Mouse (Mus musculus): ENCODE results near the gene Arhgef18. TPM values are rescaled to one million over a fixed set of nuclear protein-coding genes. Genes with fewer than 3 reads are reported as not detected.

The Arhgef18 gene
- total and polyA plus RNA-seq, 3 experiments: 3.0 to 6.6 TPM; not detected in 1

- H3K9me3 ChIP-seq (replicated peaks; ENCODE audit: insufficient read depth, low read length): no peaks in the 10 kb centered on the region
- H3K27ac ChIP-seq (ENCODE audit: control insufficient read depth, low read depth, low read length): no peak overlapping the region; the same call in 1 of the 2 replicates
- no peaks in the 10 kb centered on the region for H3K27me3 ChIP-seq (ENCODE audit: control insufficient read depth in 1 of 2, insufficient read depth in 2 of 2, low read length in 2 of 2)
- peak overlapping the region; percentile 19 to 41 for H3K4me3 ChIP-seq (ENCODE audit: control insufficient read depth in 1 of 2, insufficient read depth in 1 of 2, low read depth in 2 of 2, low read length in 2 of 2)
- no peaks in the 10 kb centered on the region for H3K79me2 ChIP-seq (ENCODE audit: control insufficient read depth, insufficient read depth, low read length, poor library complexity)
- DNase-seq (ENCODE audit: low read depth, low spot score): peak; percentile 76
- peaks cover 0 to 10% of the 10 kb centered on the region in 2 experiments; a peak in 2 of 4 replicates for H3K4me1 ChIP-seq (ENCODE audit: control insufficient read depth in 1 of 2, insufficient read depth in 2 of 2, low read length in 2 of 2)
- peaks cover 0 to 10% of the 10 kb centered on the region in 2 experiments; a peak in 1 of 4 replicates for H3K36me3 ChIP-seq (ENCODE audit: control insufficient read depth in 1 of 2, insufficient read depth in 2 of 2, low read length in 2 of 2)
- TF ChIP-seq TAL1 (IDR thresholded peaks at IDR 0.05; ENCODE audit: low read length): peak; percentile 48
- TF ChIP-seq CHD2 (IDR thresholded peaks at IDR 0.05; ENCODE audit: low read length): no peak
- TF ChIP-seq EP300 (IDR thresholded peaks at IDR 0.05; ENCODE audit: low read depth in 1 of 2, low read length in 2 of 2): peak in 1 of 2 experiments; percentile 62; a peak in 3 of 4 replicates
- TF ChIP-seq POLR2A (IDR thresholded peaks at IDR 0.05; ENCODE audit: control insufficient read depth in 1 of 2, insufficient read depth in 1 of 2, low read depth in 1 of 2, low read length in 2 of 2, poor library complexity in 1 of 2): peak in 1 of 2 experiments; percentile 27; a peak in 1 of 4 replicates
- TF ChIP-seq TBP (IDR thresholded peaks at IDR 0.05; ENCODE audit: low read depth, low read length): 0 out of 2 replicates have a peak, but pooled peaks have one; percentile 12
- peak; percentile 80 for TF ChIP-seq GATA1 (IDR thresholded peaks at IDR 0.05; ENCODE audit: low read depth, low read length)
- peak; percentile 50 for TF ChIP-seq RCOR1 (IDR thresholded peaks at IDR 0.05; ENCODE audit: low read depth, low read length)
- peak; percentile 32; the same call in 1 of the 2 replicates for TF ChIP-seq HCFC1 (IDR thresholded peaks at IDR 0.05; ENCODE audit: low read depth, low read length)
- TF ChIP-seq TCF12 (IDR thresholded peaks at IDR 0.05; ENCODE audit: low read depth, low read length): no peak
- no peak for TF ChIP-seq ZC3H11A (IDR thresholded peaks at IDR 0.05; ENCODE audit: low read depth, low read length)
- H3K9ac ChIP-seq (ENCODE audit: control insufficient read depth, low read depth, low read length, poor library complexity, severe bottlenecking): no peak overlapping the region
These were observed 89.5 kb downstream of the Arhgef18 start for GRCm38 (mm10) chr8:3482240-3482740.

- no peak for DNase-seq (ENCODE audit: low read depth, low spot score)
- TF ChIP-seq HCFC1 (IDR thresholded peaks at IDR 0.05; ENCODE audit: low read depth, low read length) (no peak), KAT2A (conservative IDR thresholded peaks at IDR 0.05; ENCODE audit: low read depth, low read length) (no peak), MYC (IDR thresholded peaks at IDR 0.05; ENCODE audit: low read depth, low read length) (no peak), GATA1 (IDR thresholded peaks at IDR 0.05; ENCODE audit: low read depth, low read length) (no peak), POLR2AphosphoS5 (IDR thresholded peaks at IDR 0.05; ENCODE audit: borderline replicate concordance, low read depth, low read length) (no peak), MAX (IDR thresholded peaks at IDR 0.05; ENCODE audit: low read length) (no peak), TBP (IDR thresholded peaks at IDR 0.05; ENCODE audit: low read depth, low read length) (no peak)
These were observed 90.7 kb downstream of the Arhgef18 start for GRCm38 (mm10) chr8:3483546-3483945.

More at GRCm38 (mm10) chr8:3483546-3483945, 90.7 kb downstream of the Arhgef18 start:
- no peaks in the 10 kb centered on the region for H3K27me3 ChIP-seq (ENCODE audit: control insufficient read depth in 1 of 2, insufficient read depth in 2 of 2, low read length in 2 of 2)
- H3K4me3 ChIP-seq (ENCODE audit: control insufficient read depth in 1 of 2, insufficient read depth in 1 of 2, low read depth in 2 of 2, low read length in 2 of 2): no peak overlapping the region
- no peak overlapping the region for H3K27ac ChIP-seq (ENCODE audit: control insufficient read depth, low read depth, low read length)
- peaks cover 0 to 10% of the 10 kb centered on the region in 2 experiments; a peak in 2 of 4 replicates for H3K4me1 ChIP-seq (ENCODE audit: control insufficient read depth in 1 of 2, insufficient read depth in 2 of 2, low read length in 2 of 2)
- peaks cover 0 to 10% of the 10 kb centered on the region in 2 experiments; a peak in 1 of 4 replicates for H3K36me3 ChIP-seq (ENCODE audit: control insufficient read depth in 1 of 2, insufficient read depth in 2 of 2, low read length in 2 of 2)
- no peaks in the 10 kb centered on the region for H3K9me3 ChIP-seq (replicated peaks; ENCODE audit: insufficient read depth, low read length)
- no peaks in the 10 kb centered on the region for H3K79me2 ChIP-seq (ENCODE audit: control insufficient read depth, insufficient read depth, low read length, poor library complexity)
- H3K9ac ChIP-seq (ENCODE audit: control insufficient read depth, low read depth, low read length, poor library complexity, severe bottlenecking): no peak overlapping the region

Measured in MEL (cell line).